Mouse (Mus musculus) limb, embryonic 12.5 days (tissue): ENCODE results near the gene Abcc8. TPM values are rescaled to one million over a fixed set of nuclear protein-coding genes. Genes with fewer than 3 reads are reported as not detected.

ENCODE experiments used
- polyA plus RNA-seq: library from polyadenylated mRNA; unstranded; fragments of >200 nt; fragmentation: Nextera tagmentation; extraction: Ambion mirVana; gene quantifications from 2 replicates; pipeline ENCODE4 v1.2.1, GENCODE M21; 2016

The Abcc8 gene
- polyA plus RNA-seq, 1 experiment from 2014 or later: 0.70 TPM

Other genes with a start within 250 kb of the Abcc8 start
- 0.26 and 0.42 TPM in 2 replicates for gene Abcc6, start 149.7 kb downstream of the Abcc8 start, polyA plus RNA-seq
- 22.3 and 24.9 TPM in 2 replicates for gene Nomo1, start 146.3 kb downstream of the Abcc8 start, polyA plus RNA-seq
- gene Kcnj11, start 79.3 kb downstream of the Abcc8 start, polyA plus RNA-seq: 0.09 and 0.30 TPM in 2 replicates
- gene Ush1c, start 58.5 kb upstream of the Abcc8 start, polyA plus RNA-seq: 2.5 and 3.1 TPM in 2 replicates
- gene Otog, start 61.0 kb upstream of the Abcc8 start, polyA plus RNA-seq: 0.16 and 0.22 TPM in 2 replicates
- gene Myod1, start 196.4 kb upstream of the Abcc8 start, polyA plus RNA-seq: 48.4 and 52.3 TPM in 2 replicates
- gene Kcnc1, start 216.5 kb upstream of the Abcc8 start, polyA plus RNA-seq: 0.03 and 0.14 TPM in 2 replicates